Mouse (Mus musculus): ENCODE results near the gene Gtf2i. TPM values are rescaled to one million over a fixed set of nuclear protein-coding genes. Genes with fewer than 3 reads are reported as not detected.

Gene Gtf2i
- total RNA-seq, 1 experiment: 64.3 TPM

GRCm38 (mm10) chr5:134266404-134266803, 48.2 kb downstream of the Gtf2i start:
- H3K27ac ChIP-seq (ENCODE audit: insufficient read depth, low read depth, low read length, poor library complexity, severe bottlenecking): no peak overlapping the region
- H3K36me3 ChIP-seq (ENCODE audit: control insufficient read depth, insufficient read depth, low read length, poor library complexity, severe bottlenecking): peaks cover 54% of the 10 kb centered on the region
- H3K4me1 ChIP-seq (ENCODE audit: control insufficient read depth in 2 of 2, insufficient read depth in 2 of 2, low read length in 2 of 2, poor library complexity in 1 of 2): peaks cover 0 to 10% of the 10 kb centered on the region in 2 experiments; a peak in 3 of 4 replicates
- peak; percentile 54 for DNase-seq (ENCODE audit: low read depth, low spot score)
- TF ChIP-seq ZNF384 (IDR thresholded peaks at IDR 0.05; ENCODE audit: low read depth, low read length): no peak
- no peak for TF ChIP-seq CHD2 (IDR thresholded peaks at IDR 0.05; ENCODE audit: low read depth, low read length)
- TF ChIP-seq HCFC1 (IDR thresholded peaks at IDR 0.05; ENCODE audit: borderline replicate concordance, insufficient read depth, low read length): no peak
- TF ChIP-seq ZC3H11A (IDR thresholded peaks at IDR 0.05; ENCODE audit: borderline replicate concordance, low read depth, low read length): no peak
- TF ChIP-seq MAFK (IDR thresholded peaks at IDR 0.05; ENCODE audit: insufficient read depth, low read depth, low read length): no peak
- H3K9me3 ChIP-seq (ENCODE audit: control insufficient read depth, insufficient read depth, low read depth, low read length): no peaks in the 10 kb centered on the region
- no peak overlapping the region for H3K4me3 ChIP-seq (ENCODE audit: insufficient read depth in 1 of 2, low read depth in 1 of 2, low read length in 2 of 2, poor library complexity in 1 of 2, severe bottlenecking in 1 of 2)
- H3K9ac ChIP-seq (ENCODE audit: insufficient read depth, low read depth, low read length, poor library complexity, severe bottlenecking): no peak overlapping the region
- in situ Hi-C loops (cut with MboI; ENCODE audit: low sequenced_read_pairs in 2 of 2, unreplicated experiment in 2 of 2): no loop called here

GRCm38 (mm10) chr5:134265890-134266289, 48.7 kb downstream of the Gtf2i start:
- in situ Hi-C loops (cut with MboI; ENCODE audit: low sequenced_read_pairs in 2 of 2, unreplicated experiment in 2 of 2): no loop called here
- Histone ChIP-seq H3K36me3 (ENCODE audit: control insufficient read depth, insufficient read depth, low read length, poor library complexity, severe bottlenecking) (peaks cover 57% of the 10 kb centered on the region), H3K27ac (ENCODE audit: insufficient read depth, low read depth, low read length, poor library complexity, severe bottlenecking) (no peak overlapping the region), H3K9ac (ENCODE audit: insufficient read depth, low read depth, low read length, poor library complexity, severe bottlenecking) (no peak overlapping the region), H3K9me3 (ENCODE audit: control insufficient read depth, insufficient read depth, low read depth, low read length) (no peaks in the 10 kb centered on the region), H3K4me3 (ENCODE audit: insufficient read depth in 1 of 2, low read depth in 1 of 2, low read length in 2 of 2, poor library complexity in 1 of 2, severe bottlenecking in 1 of 2) (no peak overlapping the region), H3K4me1 (ENCODE audit: control insufficient read depth in 2 of 2, insufficient read depth in 2 of 2, low read length in 2 of 2, poor library complexity in 1 of 2) (peaks cover 0 to 10% of the 10 kb centered on the region in 2 experiments; a peak in 3 of 4 replicates)
- TF ChIP-seq CHD2 (IDR thresholded peaks at IDR 0.05; ENCODE audit: low read depth, low read length) (no peak), ZNF384 (IDR thresholded peaks at IDR 0.05; ENCODE audit: low read depth, low read length) (no peak), MAFK (IDR thresholded peaks at IDR 0.05; ENCODE audit: insufficient read depth, low read depth, low read length) (no peak), HCFC1 (IDR thresholded peaks at IDR 0.05; ENCODE audit: borderline replicate concordance, insufficient read depth, low read length) (no peak), ZC3H11A (IDR thresholded peaks at IDR 0.05; ENCODE audit: borderline replicate concordance, low read depth, low read length) (no peak)
- DNase-seq (ENCODE audit: low read depth, low spot score): no peak

- Histone ChIP-seq H3K27ac (ENCODE audit: insufficient read depth, low read depth, low read length, poor library complexity, severe bottlenecking) (no peak overlapping the region; the same call in 1 of the 2 replicates), H3K36me3 (ENCODE audit: control insufficient read depth, insufficient read depth, low read length, poor library complexity, severe bottlenecking) (peaks cover 73% of the 10 kb centered on the region), H3K4me1 (ENCODE audit: control insufficient read depth in 2 of 2, insufficient read depth in 2 of 2, low read length in 2 of 2, poor library complexity in 1 of 2) (no peaks in the 10 kb centered on the region; a peak in 2 of 4 replicates), H3K4me3 (ENCODE audit: insufficient read depth in 1 of 2, low read depth in 1 of 2, low read length in 2 of 2, poor library complexity in 1 of 2, severe bottlenecking in 1 of 2) (no peak overlapping the region), H3K9me3 (ENCODE audit: control insufficient read depth, insufficient read depth, low read depth, low read length) (no peaks in the 10 kb centered on the region), H3K9ac (ENCODE audit: insufficient read depth, low read depth, low read length, poor library complexity, severe bottlenecking) (no peak overlapping the region)
- in situ Hi-C loops (cut with MboI; ENCODE audit: low sequenced_read_pairs in 2 of 2, unreplicated experiment in 2 of 2): no loop called here
- peak; percentile 17 for DNase-seq (ENCODE audit: low read depth, low spot score)
- TF ChIP-seq HCFC1 (IDR thresholded peaks at IDR 0.05; ENCODE audit: borderline replicate concordance, insufficient read depth, low read length) (no peak), MAFK (IDR thresholded peaks at IDR 0.05; ENCODE audit: insufficient read depth, low read depth, low read length) (no peak)
Measured at GRCm38 (mm10) chr5:134260001-134260636, 54.4 kb downstream of the Gtf2i start.

DNA sequence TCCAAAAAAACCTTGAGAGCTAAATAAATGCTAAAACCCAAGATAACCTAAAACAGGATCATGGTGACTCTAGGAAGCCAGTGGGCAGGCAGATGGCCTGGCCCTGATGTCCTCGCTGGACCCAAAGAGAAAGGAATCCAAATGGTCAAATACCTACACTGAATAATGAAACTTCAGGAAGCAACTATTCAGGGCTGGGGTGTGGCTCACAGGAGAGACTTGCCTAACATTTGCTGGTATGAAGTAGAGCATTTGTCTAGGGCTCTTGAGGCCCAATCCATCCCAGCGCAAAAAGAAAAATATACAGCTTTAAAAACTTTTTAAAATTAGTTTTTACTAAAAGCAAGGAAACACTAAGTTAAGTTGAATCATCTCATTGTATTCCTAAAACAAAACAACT, 55.6 kb downstream of the Gtf2i start:
- no peak overlapping the region for H3K27ac ChIP-seq (ENCODE audit: insufficient read depth, low read depth, low read length, poor library complexity, severe bottlenecking)
- DNase-seq (ENCODE audit: low read depth, low spot score): no peak
- no peak for TF ChIP-seq ZC3H11A (IDR thresholded peaks at IDR 0.05; ENCODE audit: borderline replicate concordance, low read depth, low read length)
- no peak for TF ChIP-seq MAFK (IDR thresholded peaks at IDR 0.05; ENCODE audit: insufficient read depth, low read depth, low read length)
- no peak for TF ChIP-seq CHD2 (IDR thresholded peaks at IDR 0.05; ENCODE audit: low read depth, low read length)
- TF ChIP-seq HCFC1 (IDR thresholded peaks at IDR 0.05; ENCODE audit: borderline replicate concordance, insufficient read depth, low read length): no peak
- no peak for TF ChIP-seq ZNF384 (IDR thresholded peaks at IDR 0.05; ENCODE audit: low read depth, low read length)
- no peaks in the 10 kb centered on the region; a peak in 2 of 4 replicates for H3K4me1 ChIP-seq (ENCODE audit: control insufficient read depth in 2 of 2, insufficient read depth in 2 of 2, low read length in 2 of 2, poor library complexity in 1 of 2)
- no peaks in the 10 kb centered on the region for H3K9me3 ChIP-seq (ENCODE audit: control insufficient read depth, insufficient read depth, low read depth, low read length)
- no peak overlapping the region for H3K4me3 ChIP-seq (ENCODE audit: insufficient read depth in 1 of 2, low read depth in 1 of 2, low read length in 2 of 2, poor library complexity in 1 of 2, severe bottlenecking in 1 of 2)
- H3K36me3 ChIP-seq (ENCODE audit: control insufficient read depth, insufficient read depth, low read length, poor library complexity, severe bottlenecking): peaks cover 72% of the 10 kb centered on the region
- in situ Hi-C loops (cut with MboI; ENCODE audit: low sequenced_read_pairs in 2 of 2, unreplicated experiment in 2 of 2): no loop called here
- H3K9ac ChIP-seq (ENCODE audit: insufficient read depth, low read depth, low read length, poor library complexity, severe bottlenecking): no peak overlapping the region

All from ES-E14 (cell line).